Mouse (Mus musculus): ENCODE measurements around the gene Bloc1s4.

DNA sequence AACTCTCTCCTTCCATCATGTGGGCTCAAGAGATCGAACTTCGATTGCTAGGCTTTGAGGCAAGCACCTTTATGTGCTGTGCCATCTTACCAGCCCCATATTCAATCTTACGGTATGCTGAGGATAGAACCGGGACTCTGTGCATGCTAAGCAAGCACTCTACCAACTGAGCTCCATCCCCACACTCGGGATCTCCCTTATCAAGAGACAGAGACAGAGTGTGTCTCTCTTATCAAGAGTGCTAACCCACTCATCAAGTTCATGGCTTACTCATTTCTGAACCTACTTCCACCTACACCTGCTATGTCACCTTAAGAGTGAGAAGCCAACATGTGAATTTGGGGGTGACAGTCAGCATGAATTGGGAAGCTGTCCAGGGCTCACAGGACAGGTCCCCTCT lies 28.2 kb downstream of the Bloc1s4 start:
- TF ChIP-seq CTCF (IDR thresholded peaks at IDR 0.05; ENCODE audit: extremely low read depth, insufficient read length, insufficient replicate concordance, low read depth, low read length) = no peak
- TF ChIP-seq POLR2A (IDR thresholded peaks at IDR 0.05; ENCODE audit: low read depth, low read length) = no peak

Data from small intestine, adult 2 months (tissue).